Mouse (Mus musculus): ENCODE data around the gene Tent5c. TPM values are rescaled to one million over a fixed set of nuclear protein-coding genes. Genes with fewer than 3 reads are reported as not detected.

Tent5c gene
- polyA plus RNA-seq, 1 experiment = 55.0 TPM

DNA sequence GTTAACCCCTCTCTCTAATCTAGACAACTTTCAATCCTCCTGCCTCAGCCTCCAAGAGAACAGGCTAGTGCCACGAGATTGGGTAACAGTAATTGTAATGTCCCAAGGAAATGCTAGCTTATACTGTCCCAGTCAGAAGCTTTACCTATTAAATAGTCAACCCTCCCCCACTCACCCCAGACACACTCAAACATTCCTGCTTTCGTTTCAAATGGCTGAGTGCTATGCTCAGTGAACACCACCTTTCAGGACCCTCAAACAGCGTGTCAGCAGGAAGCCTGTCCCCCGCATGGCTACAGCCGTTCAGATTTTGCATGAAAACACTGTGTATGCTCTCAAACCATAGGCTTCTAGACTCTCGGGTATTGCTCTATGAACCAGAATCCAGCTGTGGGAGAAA is 14.8 kb upstream of the Tent5c start:
- no peaks in the 10 kb centered on the region for H3K27me3 ChIP-seq (ENCODE audit: control insufficient read depth, insufficient read depth, low read length)
- DNase-seq (ENCODE audit: low read depth in 1 of 2, low spot score in 2 of 2) = no peak
- TF ChIP-seq CTCF (IDR thresholded peaks at IDR 0.05; ENCODE audit: extremely low read depth, insufficient read depth, insufficient read length, insufficient replicate concordance) (no peak), POLR2A (IDR thresholded peaks at IDR 0.05; ENCODE audit: low read depth, low read length) (no peak)
- no peak overlapping the region for H3K27ac ChIP-seq (ENCODE audit: insufficient read depth, low read length)
- peaks cover 4% of the 10 kb centered on the region; the same call in 1 of the 2 replicates for H3K4me1 ChIP-seq (ENCODE audit: control insufficient read depth, insufficient read depth, insufficient read length)
- no peaks in the 10 kb centered on the region for H3K36me3 ChIP-seq (ENCODE audit: control insufficient read depth, insufficient read depth, low read length)
- H3K4me3 ChIP-seq (ENCODE audit: extremely low read depth, insufficient read depth, insufficient read length) = no peak overlapping the region
- WGBS = 83% methylated on average over 6 of the region's 6 CpGs

DNA sequence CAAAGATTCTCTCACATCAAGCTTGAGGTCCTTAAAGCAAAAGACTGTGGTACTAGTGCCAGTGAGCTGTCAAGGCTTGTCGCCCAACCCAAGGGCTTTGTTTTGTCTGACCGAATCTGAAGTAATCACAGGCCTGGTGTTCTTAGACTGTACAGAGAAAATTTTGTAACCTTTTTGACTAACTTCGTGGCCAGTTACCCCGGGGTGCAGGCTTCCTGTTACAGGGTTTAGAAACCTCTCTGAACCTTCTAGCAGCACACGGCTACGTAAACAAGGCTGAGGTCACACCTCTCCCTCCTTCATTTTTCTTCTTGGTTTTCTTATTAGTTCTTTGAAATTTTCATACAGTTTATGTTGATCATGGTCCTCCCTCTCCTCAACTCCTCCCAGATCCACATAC is 13.4 kb upstream of the Tent5c start:
- H3K4me3 ChIP-seq (ENCODE audit: extremely low read depth, insufficient read depth, insufficient read length) = no peak overlapping the region
- TF ChIP-seq CTCF (IDR thresholded peaks at IDR 0.05; ENCODE audit: extremely low read depth, insufficient read depth, insufficient read length, insufficient replicate concordance) = no peak
- no peak for TF ChIP-seq POLR2A (IDR thresholded peaks at IDR 0.05; ENCODE audit: low read depth, low read length)
- DNase-seq (ENCODE audit: low read depth in 1 of 2, low spot score in 2 of 2) = peak in 1 of 2 experiments; percentile 25
- H3K27me3 ChIP-seq (ENCODE audit: control insufficient read depth, insufficient read depth, low read length) = no peaks in the 10 kb centered on the region
- no peaks in the 10 kb centered on the region for H3K36me3 ChIP-seq (ENCODE audit: control insufficient read depth, insufficient read depth, low read length)
- peaks cover 4% of the 10 kb centered on the region; the same call in 1 of the 2 replicates for H3K4me1 ChIP-seq (ENCODE audit: control insufficient read depth, insufficient read depth, insufficient read length)
- H3K27ac ChIP-seq (ENCODE audit: insufficient read depth, low read length) = peak overlapping the region; percentile 69
- WGBS = 34% methylated on average over 6 of the region's 6 CpGs

DNA sequence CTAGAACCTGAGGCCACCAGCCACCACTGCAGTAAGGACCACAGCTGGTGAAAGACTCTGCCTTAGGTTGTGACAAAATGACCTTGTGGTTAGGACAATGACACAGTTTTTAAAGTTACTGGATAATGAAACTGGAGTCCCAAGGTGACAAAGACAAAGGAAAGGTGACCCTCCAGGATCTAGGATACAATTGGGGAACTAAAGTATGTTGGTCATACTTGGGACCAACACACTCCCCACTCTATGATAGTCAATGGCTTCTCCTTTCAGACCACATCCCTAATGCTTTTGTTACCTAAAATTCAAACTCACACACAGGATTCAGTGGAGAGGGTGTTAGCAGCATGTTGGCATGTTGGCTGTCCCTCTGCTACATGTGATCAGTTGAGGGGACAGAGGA is 12.8 kb upstream of the Tent5c start:
- H3K4me1 ChIP-seq (ENCODE audit: control insufficient read depth, insufficient read depth, insufficient read length) = peaks cover 4% of the 10 kb centered on the region; the same call in 1 of the 2 replicates
- no peaks in the 10 kb centered on the region for H3K27me3 ChIP-seq (ENCODE audit: control insufficient read depth, insufficient read depth, low read length)
- no peak overlapping the region for H3K4me3 ChIP-seq (ENCODE audit: extremely low read depth, insufficient read depth, insufficient read length)
- no peak for DNase-seq (ENCODE audit: low read depth in 1 of 2, low spot score in 2 of 2)
- peak overlapping the region; percentile 69 for H3K27ac ChIP-seq (ENCODE audit: insufficient read depth, low read length)
- TF ChIP-seq CTCF (IDR thresholded peaks at IDR 0.05; ENCODE audit: extremely low read depth, insufficient read depth, insufficient read length, insufficient replicate concordance) (no peak), POLR2A (IDR thresholded peaks at IDR 0.05; ENCODE audit: low read depth, low read length) (no peak)
- H3K36me3 ChIP-seq (ENCODE audit: control insufficient read depth, insufficient read depth, low read length) = no peaks in the 10 kb centered on the region

GRCm38 (mm10) chr3:100496081-100496480 is 7.0 kb upstream of the Tent5c start:
- 81% methylated on average over 3 of the region's 3 CpGs for WGBS
- H3K4me1 ChIP-seq (ENCODE audit: control insufficient read depth, insufficient read depth, insufficient read length) = no peaks in the 10 kb centered on the region
- H3K36me3 ChIP-seq (ENCODE audit: control insufficient read depth, insufficient read depth, low read length) = no peaks in the 10 kb centered on the region
- no peaks in the 10 kb centered on the region for H3K27me3 ChIP-seq (ENCODE audit: control insufficient read depth, insufficient read depth, low read length)
- no peak overlapping the region for H3K27ac ChIP-seq (ENCODE audit: insufficient read depth, low read length)
- TF ChIP-seq CTCF (IDR thresholded peaks at IDR 0.05; ENCODE audit: extremely low read depth, insufficient read depth, insufficient read length, insufficient replicate concordance) (no peak), POLR2A (IDR thresholded peaks at IDR 0.05; ENCODE audit: low read depth, low read length) (no peak)
- no peak for DNase-seq (ENCODE audit: low read depth in 1 of 2, low spot score in 2 of 2)
- no peak overlapping the region for H3K4me3 ChIP-seq (ENCODE audit: extremely low read depth, insufficient read depth, insufficient read length)

DNA sequence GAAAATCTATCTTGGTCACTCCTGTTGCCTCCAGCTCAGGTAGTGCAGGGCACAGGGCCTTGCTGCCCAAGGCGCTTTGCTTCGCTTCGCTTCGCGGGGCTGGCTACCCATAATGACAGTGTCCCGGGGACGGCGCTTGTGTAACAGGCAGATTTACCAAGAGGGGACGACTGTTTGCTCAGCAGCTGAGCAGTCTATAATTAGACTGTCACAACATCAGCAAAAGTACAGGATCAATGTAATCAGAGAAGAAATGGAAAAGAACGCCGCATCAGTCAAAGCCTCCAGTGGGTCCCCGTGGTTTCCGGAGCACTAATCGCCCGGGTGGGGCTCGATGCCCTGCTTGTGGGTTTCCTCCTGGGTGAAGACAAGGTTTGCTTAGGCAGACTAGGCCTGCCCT is 6.3 kb upstream of the Tent5c start:
- Histone ChIP-seq H3K4me1 (ENCODE audit: control insufficient read depth, insufficient read depth, insufficient read length) (no peaks in the 10 kb centered on the region), H3K36me3 (ENCODE audit: control insufficient read depth, insufficient read depth, low read length) (no peaks in the 10 kb centered on the region), H3K27ac (ENCODE audit: insufficient read depth, low read length) (no peak overlapping the region), H3K4me3 (ENCODE audit: extremely low read depth, insufficient read depth, insufficient read length) (no peak overlapping the region), H3K27me3 (ENCODE audit: control insufficient read depth, insufficient read depth, low read length) (no peaks in the 10 kb centered on the region)
- DNase-seq (ENCODE audit: low read depth in 1 of 2, low spot score in 2 of 2) = no peak
- 85% methylated on average over 16 of the region's 16 CpGs for WGBS
- TF ChIP-seq CTCF (IDR thresholded peaks at IDR 0.05; ENCODE audit: extremely low read depth, insufficient read depth, insufficient read length, insufficient replicate concordance) (no peak), POLR2A (IDR thresholded peaks at IDR 0.05; ENCODE audit: low read depth, low read length) (no peak)

- WGBS = 69% methylated on average over 5 of the region's 5 CpGs
- Histone ChIP-seq H3K27me3 (ENCODE audit: control insufficient read depth, insufficient read depth, low read length) (no peaks in the 10 kb centered on the region), H3K4me1 (ENCODE audit: control insufficient read depth, insufficient read depth, insufficient read length) (no peaks in the 10 kb centered on the region), H3K36me3 (ENCODE audit: control insufficient read depth, insufficient read depth, low read length) (no peaks in the 10 kb centered on the region), H3K4me3 (ENCODE audit: extremely low read depth, insufficient read depth, insufficient read length) (no peak overlapping the region), H3K27ac (ENCODE audit: insufficient read depth, low read length) (no peak overlapping the region)
- no peak for TF ChIP-seq CTCF (IDR thresholded peaks at IDR 0.05; ENCODE audit: extremely low read depth, insufficient read depth, insufficient read length, insufficient replicate concordance)
- TF ChIP-seq POLR2A (IDR thresholded peaks at IDR 0.05; ENCODE audit: low read depth, low read length) = no peak
- no peak for DNase-seq (ENCODE audit: low read depth in 1 of 2, low spot score in 2 of 2)
Observed at GRCm38 (mm10) chr3:100494912-100495311, 5.8 kb upstream of the Tent5c start.

DNA sequence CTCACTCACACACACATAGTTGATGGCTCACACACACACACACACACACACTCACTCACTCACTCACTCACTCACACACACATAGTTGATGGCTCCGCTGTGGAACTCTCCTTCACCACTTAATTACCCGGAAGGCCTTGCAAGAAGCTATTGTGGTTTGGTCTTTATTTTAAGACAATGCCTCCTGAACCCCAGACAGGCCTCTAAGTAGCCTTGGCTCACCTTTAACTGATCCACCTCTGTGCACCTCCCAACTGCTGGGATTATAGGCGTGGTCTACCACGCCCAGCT is 831 bp upstream of the Tent5c start:
- Histone ChIP-seq H3K4me3 (ENCODE audit: extremely low read depth, insufficient read depth, insufficient read length) (peak overlapping the region; percentile 91), H3K36me3 (ENCODE audit: control insufficient read depth, insufficient read depth, low read length) (no peaks in the 10 kb centered on the region), H3K27ac (ENCODE audit: insufficient read depth, low read length) (no peak overlapping the region; the same call in 1 of the 2 replicates), H3K4me1 (ENCODE audit: control insufficient read depth, insufficient read depth, insufficient read length) (no peaks in the 10 kb centered on the region; the same call in 1 of the 2 replicates), H3K27me3 (ENCODE audit: control insufficient read depth, insufficient read depth, low read length) (peaks cover 2% of the 10 kb centered on the region; the same call in 1 of the 2 replicates)
- WGBS = 44% methylated on average over 4 of the region's 4 CpGs
- DNase-seq (ENCODE audit: low read depth in 1 of 2, low spot score in 2 of 2) = no peak
- TF ChIP-seq CTCF (IDR thresholded peaks at IDR 0.05; ENCODE audit: extremely low read depth, insufficient read depth, insufficient read length, insufficient replicate concordance) (no peak), POLR2A (IDR thresholded peaks at IDR 0.05; ENCODE audit: low read depth, low read length) (no peak)

Data from spleen, adult 2 months (tissue).